Mouse (Mus musculus) hindbrain, embryonic 14.5 days (tissue): Measurements from ENCODE around the gene Pla2g7. TPM values are rescaled to one million over a fixed set of nuclear protein-coding genes. Genes with fewer than 3 reads are reported as not detected.

Experiments
- ATAC-seq: fragments of 200-750 bp; cut with Nextera tagmentation; 2 replicates; pipeline ENCODE4 v1.8.0; 2017; ENCODE audit warnings: moderate number of reproducible peaks, mild to moderate bottlenecking, moderate TSS enrichment, moderate library complexity; ENCODE audit not compliant: low FRiP score
- DNase-seq: peaks from one replicate; pipeline ENCODE4 v3.0.0-alpha.2; 2015; ENCODE audit warnings: low spot score
- H3K27ac ChIP-seq: fragments of 300-500 bp; sonication (generic); 2 replicates; pipeline ENCODE4 v1.5.1; 2014; ENCODE audit warnings: mild to moderate bottlenecking, moderate library complexity
- H3K27me3 ChIP-seq: fragments of 300-500 bp; sonication (generic); 2 replicates; pipeline ENCODE4 v1.6.1; 2014; ENCODE audit warnings: mild to moderate bottlenecking, low read length, mixed read lengths; ENCODE audit not compliant: control insufficient read depth, insufficient read depth
- H3K36me3 ChIP-seq: fragments of 300-500 bp; sonication (generic); replicated peaks from 2 replicates; pipeline ENCODE4 v1.6.1; 2014; ENCODE audit not compliant: control insufficient read depth, insufficient read depth
- H3K4me1 ChIP-seq: fragments of 300-500 bp; sonication (generic); replicated peaks from 2 replicates; pipeline ENCODE4 v1.6.1; 2014; ENCODE audit warnings: antibody characterized with exemption, low read length, mixed read lengths; ENCODE audit not compliant: control insufficient read depth, insufficient read depth
- H3K4me2 ChIP-seq: fragments of 300-500 bp; sonication (generic); replicated peaks from 2 replicates; pipeline ENCODE4 v1.6.1; 2014; ENCODE audit warnings: mild to moderate bottlenecking, moderate library complexity
- H3K4me3 ChIP-seq: fragments of 300-500 bp; sonication (generic); replicated peaks from 2 replicates; pipeline ENCODE4 v1.5.1; 2014; ENCODE audit warnings: mild to moderate bottlenecking, low read length
- H3K9ac ChIP-seq: fragments of 300-500 bp; sonication (generic); 2 replicates; pipeline ENCODE4 v1.6.1; 2014
- H3K9me3 ChIP-seq: fragments of 300-500 bp; sonication (generic); 2 replicates; pipeline ENCODE4 v1.6.1; 2016; ENCODE audit warnings: low read length; ENCODE audit not compliant: control insufficient read depth
- WGBS: fragments of 180-500 bp; shearing (Covaris S2); extraction: QIAGEN DNeasy Blood & Tissue Kit; methylation state at CpG from one replicate; pipeline ENCODE4 v1.1.7; 2014; 5-methylcytosine and 5-hydroxymethylcytosine counted together
- polyA plus RNA-seq: library from polyadenylated mRNA; unstranded; fragments of >200 nt; fragmentation: Nextera tagmentation; extraction: Ambion mirVana; gene quantifications from 2 replicates; pipeline ENCODE4 v1.2.1, GENCODE M21; 2014

The Pla2g7 gene
- polyA plus RNA-seq, 1 experiment from 2014 or later = 105 TPM

DNA sequence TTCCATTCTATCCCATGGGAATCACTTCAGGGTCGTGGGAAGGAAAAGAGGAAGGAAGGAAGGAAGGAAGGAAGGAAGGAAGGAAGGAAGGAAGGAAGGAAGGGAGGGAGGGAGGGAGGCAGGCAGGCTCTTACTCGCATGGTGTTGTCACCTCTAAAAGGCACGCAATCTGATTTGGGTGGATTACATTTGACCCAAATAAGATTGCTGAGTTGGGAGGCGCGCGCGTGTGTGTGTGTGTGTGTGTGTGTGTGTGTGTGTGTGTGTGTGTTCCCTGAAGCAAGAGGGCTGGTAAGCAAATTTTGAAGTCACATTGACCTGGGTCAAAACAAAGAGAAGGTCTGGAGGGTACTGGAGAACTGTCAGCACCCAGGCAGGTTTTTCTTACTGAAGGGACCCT lies 1.4 kb downstream of the Pla2g7 start:
- H3K4me1 ChIP-seq = no peaks in the 10 kb centered on the region; the same call in 1 of the 2 replicates
- no peak overlapping the region for H3K27ac ChIP-seq
- no peak for ATAC-seq
- H3K36me3 ChIP-seq = no peaks in the 10 kb centered on the region
- H3K4me2 ChIP-seq = peak overlapping the region; percentile 67
- WGBS = 54% methylated on average over 7 of the region's 7 CpGs
- H3K27me3 ChIP-seq = no peaks in the 10 kb centered on the region
- H3K4me3 ChIP-seq = peak overlapping the region; percentile 7; the same call in 1 of the 2 replicates
- no peaks in the 10 kb centered on the region for H3K9me3 ChIP-seq
- H3K9ac ChIP-seq = no peak overlapping the region
- DNase-seq = no peak

DNA sequence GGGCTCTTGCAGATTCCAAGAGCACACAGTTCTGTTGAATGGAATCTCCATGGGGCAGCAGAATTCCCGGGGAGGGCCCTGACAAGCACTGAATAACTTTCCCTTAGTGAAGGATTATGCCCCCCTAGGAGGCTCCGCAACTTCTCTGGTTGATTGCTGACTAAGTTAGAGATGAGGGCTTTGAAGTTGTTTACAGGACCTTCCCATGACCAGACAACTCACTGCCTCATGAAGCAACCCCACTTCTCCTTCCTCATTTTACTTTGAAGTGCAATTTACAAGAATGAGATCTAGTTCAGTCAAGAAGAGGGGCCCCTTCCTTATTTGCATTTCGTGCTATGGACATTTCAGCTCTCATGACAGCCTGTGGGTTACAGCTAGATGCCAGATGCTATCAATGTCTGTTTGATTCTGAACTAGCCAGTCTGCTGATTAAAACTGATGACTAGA lies 5.8 kb downstream of the Pla2g7 start:
- ATAC-seq (peak; percentile 68), DNase-seq (no peak)
- Histone ChIP-seq H3K9ac (no peak overlapping the region), H3K4me2 (no peak overlapping the region), H3K36me3 (no peaks in the 10 kb centered on the region), H3K27ac (no peak overlapping the region), H3K9me3 (no peaks in the 10 kb centered on the region), H3K4me1 (no peaks in the 10 kb centered on the region), H3K27me3 (no peaks in the 10 kb centered on the region), H3K4me3 (no peak overlapping the region)
- WGBS = 15% methylated on average over 3 of the region's 3 CpGs

DNA sequence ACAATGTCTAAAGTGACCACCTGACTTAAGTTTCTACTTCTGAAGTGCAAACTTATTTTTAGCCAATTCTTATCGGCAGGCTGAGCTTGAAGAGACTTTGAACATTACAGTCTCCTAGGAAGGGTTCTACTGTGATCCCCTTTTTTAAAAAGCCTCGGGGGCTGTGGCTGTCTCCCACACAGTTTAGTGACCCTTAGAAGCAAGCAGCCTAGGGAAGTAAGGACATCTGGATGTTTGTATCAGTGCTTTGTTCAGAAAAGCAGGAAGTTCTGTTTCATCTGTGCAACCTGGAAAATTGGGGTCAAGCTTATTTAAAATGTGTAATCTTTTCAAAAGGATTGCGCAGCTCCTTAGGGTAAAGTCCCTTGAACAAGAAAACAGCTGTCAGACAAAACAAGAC lies 12.6 kb downstream of the Pla2g7 start:
- no peaks in the 10 kb centered on the region for H3K9me3 ChIP-seq
- no peaks in the 10 kb centered on the region for H3K27me3 ChIP-seq
- ATAC-seq = no peak
- no peak overlapping the region for H3K4me3 ChIP-seq
- no peak for DNase-seq
- no peak overlapping the region for H3K27ac ChIP-seq
- 0 out of 2 replicates have a peak, but pooled peaks cover 11% of the 10 kb centered on the region for H3K4me1 ChIP-seq
- WGBS = 37% methylated on average over 3 of the region's 3 CpGs
- peak overlapping the region; percentile 0; the same call in 1 of the 2 replicates for H3K9ac ChIP-seq
- peak overlapping the region; percentile 18 for H3K4me2 ChIP-seq
- H3K36me3 ChIP-seq = no peaks in the 10 kb centered on the region

DNA sequence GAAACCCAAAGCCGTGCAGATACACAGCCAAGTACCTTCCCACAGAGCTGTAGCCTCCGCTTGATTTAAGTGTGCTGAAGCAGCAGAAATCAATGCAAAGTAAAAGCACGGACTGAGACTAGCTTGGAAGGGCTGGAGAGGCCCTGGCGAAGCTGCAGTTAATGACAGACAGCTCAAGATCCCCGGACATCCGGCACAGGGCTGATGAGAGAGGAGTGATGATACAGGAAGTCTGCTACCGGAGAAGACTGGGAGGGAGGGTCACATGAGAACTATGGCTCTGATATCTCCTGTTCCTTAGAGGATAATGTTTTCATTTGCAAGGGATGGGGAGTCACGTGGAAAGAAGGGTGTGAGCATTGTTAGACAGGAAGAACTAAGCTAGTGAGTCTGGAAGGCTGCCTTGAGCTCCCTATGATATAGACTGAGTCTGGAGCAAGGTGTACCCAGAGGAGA lies 13.1 kb downstream of the Pla2g7 start:
- 0 out of 2 replicates have a peak, but pooled peaks cover 11% of the 10 kb centered on the region for H3K4me1 ChIP-seq
- peak overlapping the region; percentile 0; the same call in 1 of the 2 replicates for H3K9ac ChIP-seq
- no peaks in the 10 kb centered on the region for H3K9me3 ChIP-seq
- ATAC-seq (peak; percentile 60), DNase-seq (peak; percentile 45)
- no peaks in the 10 kb centered on the region for H3K36me3 ChIP-seq
- H3K27ac ChIP-seq = no peak overlapping the region
- WGBS = 17% methylated on average over 8 of the region's 8 CpGs
- no peak overlapping the region for H3K4me3 ChIP-seq
- H3K27me3 ChIP-seq = no peaks in the 10 kb centered on the region
- peak overlapping the region; percentile 18 for H3K4me2 ChIP-seq

DNA sequence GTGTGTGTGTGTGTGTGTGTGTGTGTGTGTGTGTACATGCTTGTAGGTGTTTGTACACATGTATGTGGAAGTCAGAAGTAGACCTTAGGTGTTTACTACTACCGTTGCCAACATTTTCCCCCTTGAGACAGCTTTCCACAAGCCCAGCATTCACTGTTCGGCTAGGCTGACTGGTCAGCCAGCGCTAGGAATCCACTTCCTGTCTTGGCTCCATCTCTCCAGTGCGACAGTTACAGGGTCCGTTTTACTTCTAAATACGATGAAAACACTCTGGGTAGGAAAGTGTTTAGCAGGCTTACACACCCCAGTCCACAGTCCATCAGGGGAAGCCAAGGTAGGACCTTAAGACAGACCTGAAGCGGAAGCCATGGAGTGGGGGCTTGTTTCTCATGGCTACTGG lies 16.9 kb downstream of the Pla2g7 start:
- H3K4me3 ChIP-seq = no peak overlapping the region
- DNase-seq = no peak
- H3K4me1 ChIP-seq = 0 out of 2 replicates have a peak, but pooled peaks cover 11% of the 10 kb centered on the region
- H3K9ac ChIP-seq = no peak overlapping the region
- H3K4me2 ChIP-seq = no peak overlapping the region
- 85% methylated on average over 7 of the region's 7 CpGs for WGBS
- H3K27me3 ChIP-seq = no peaks in the 10 kb centered on the region
- no peaks in the 10 kb centered on the region for H3K36me3 ChIP-seq
- no peak overlapping the region for H3K27ac ChIP-seq
- no peaks in the 10 kb centered on the region for H3K9me3 ChIP-seq
- no peak for ATAC-seq

DNA sequence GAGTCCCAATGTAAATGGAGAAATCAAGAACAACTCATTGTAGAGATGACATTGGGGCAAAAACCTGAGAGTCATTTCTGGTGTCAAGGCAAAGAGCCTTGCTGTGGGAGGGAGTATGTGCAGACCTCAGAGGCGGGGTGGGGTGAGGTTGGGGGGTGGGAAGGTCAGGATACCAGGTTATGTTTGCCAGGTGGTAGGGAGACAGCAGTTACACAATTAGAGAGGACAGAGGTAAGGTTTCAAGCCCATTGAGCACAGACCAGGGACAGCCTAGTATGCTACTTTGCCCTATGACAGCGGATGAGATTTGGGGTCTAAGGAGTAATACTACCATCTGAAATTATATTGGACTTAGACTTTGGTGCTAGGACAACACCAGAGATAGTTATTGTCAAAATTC lies 19.4 kb downstream of the Pla2g7 start:
- no peak overlapping the region for H3K9ac ChIP-seq
- no peaks in the 10 kb centered on the region for H3K36me3 ChIP-seq
- no peaks in the 10 kb centered on the region for H3K4me1 ChIP-seq
- no peak for DNase-seq
- no peaks in the 10 kb centered on the region for H3K27me3 ChIP-seq
- H3K4me3 ChIP-seq = no peak overlapping the region
- WGBS = 95% methylated on average over 2 of the region's 2 CpGs
- H3K9me3 ChIP-seq = no peaks in the 10 kb centered on the region
- no peak overlapping the region for H3K4me2 ChIP-seq
- no peak overlapping the region for H3K27ac ChIP-seq
- no peak for ATAC-seq

DNA sequence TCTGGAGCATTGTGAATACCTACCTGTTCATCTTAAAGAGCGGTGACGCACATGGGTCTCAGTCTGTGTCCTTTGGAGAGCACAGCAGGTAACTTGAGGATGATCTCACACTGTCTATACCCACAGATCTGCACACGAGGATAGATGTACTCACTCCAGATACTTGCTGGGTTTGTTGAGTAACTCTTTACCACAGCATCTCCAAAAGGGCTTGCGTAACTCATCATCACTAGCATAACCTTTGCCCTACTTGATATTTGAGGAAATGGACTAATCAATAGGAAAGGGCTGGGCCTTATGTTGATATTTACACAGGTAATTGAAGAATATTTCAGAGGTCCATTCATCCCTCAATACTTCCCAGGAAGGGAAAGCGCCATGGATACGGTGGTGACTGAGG lies 21.9 kb downstream of the Pla2g7 start:
- H3K36me3 ChIP-seq = no peaks in the 10 kb centered on the region
- no peaks in the 10 kb centered on the region for H3K4me1 ChIP-seq
- H3K4me3 ChIP-seq = no peak overlapping the region
- no peaks in the 10 kb centered on the region for H3K9me3 ChIP-seq
- H3K27me3 ChIP-seq = no peaks in the 10 kb centered on the region
- H3K27ac ChIP-seq = no peak overlapping the region
- H3K4me2 ChIP-seq = no peak overlapping the region
- 96% methylated on average over 6 of the region's 6 CpGs for WGBS
- H3K9ac ChIP-seq = no peak overlapping the region
- DNase-seq (no peak), ATAC-seq (no peak)

DNA sequence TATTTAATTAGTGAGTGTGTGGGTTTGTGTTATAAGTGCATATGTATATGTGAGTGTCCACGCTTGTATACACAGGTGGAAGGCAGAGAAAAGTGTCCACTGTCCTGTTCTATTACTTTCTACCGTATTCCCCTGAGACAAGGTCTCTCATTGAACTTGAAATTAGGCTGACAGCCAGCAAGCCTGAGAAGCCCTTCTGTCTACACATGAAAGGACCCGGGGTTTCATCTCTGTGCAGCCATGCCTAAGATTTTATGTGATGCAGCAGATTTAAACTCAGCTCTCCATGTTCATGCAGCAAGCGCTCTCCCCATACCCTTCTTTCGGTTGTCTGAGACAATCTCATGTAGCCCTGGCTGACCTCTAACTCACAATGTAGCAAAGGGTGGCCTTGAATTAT lies 22.6 kb downstream of the Pla2g7 start:
- Histone ChIP-seq H3K27me3 (no peaks in the 10 kb centered on the region), H3K4me2 (no peak overlapping the region), H3K4me1 (no peaks in the 10 kb centered on the region), H3K9me3 (no peaks in the 10 kb centered on the region), H3K27ac (no peak overlapping the region), H3K36me3 (no peaks in the 10 kb centered on the region), H3K9ac (no peak overlapping the region), H3K4me3 (no peak overlapping the region)
- 75% methylated on average over 5 of the region's 5 CpGs for WGBS
- no peak for DNase-seq
- no peak for ATAC-seq

DNA sequence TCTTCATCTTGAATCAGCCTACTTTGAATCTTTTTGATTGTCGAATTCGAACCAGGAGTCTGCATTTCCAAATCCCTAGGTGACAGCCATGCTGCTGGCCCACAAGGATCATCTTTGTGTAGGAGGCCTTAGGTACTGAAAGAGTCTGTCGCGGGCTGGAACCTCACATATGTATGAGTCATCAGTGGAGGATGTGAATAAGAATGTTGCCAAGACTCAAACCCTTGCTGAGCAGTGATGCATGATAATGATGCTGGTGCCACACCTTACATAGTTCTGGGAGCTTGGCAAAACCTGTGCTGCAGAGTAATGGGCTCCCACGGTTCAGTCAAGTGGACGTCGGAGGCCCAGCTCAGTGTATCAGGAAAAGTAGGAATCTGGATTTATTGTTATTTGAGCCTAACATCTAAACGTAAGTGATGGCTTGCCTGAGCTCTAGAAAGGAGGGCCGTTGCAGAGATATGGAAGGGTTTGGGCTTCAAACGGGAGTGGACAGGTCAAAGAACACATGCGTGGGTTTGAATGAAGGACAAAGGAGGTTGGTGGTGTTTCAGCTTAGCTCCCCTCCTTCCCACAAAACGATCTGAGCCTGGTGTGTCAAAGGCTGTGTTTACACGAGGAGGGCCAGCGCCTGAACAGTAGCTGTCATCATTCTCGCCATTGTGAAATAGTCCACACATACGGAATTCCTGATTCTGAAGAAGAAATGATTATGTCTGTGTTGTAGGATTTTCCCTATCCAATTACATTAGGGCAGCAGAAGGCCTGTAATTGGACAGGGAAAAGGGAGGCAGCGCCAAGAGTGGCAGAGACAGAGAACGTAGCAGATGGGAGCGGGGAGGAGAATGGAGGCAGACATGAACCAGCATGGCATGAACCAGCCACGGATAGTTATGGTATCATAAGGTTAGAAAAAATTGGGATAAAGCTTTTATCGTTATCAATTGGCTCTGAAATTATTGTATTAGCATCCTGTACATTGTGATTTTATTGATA lies 24.7 kb downstream of the Pla2g7 start:
- Histone ChIP-seq H3K9ac (no peak overlapping the region), H3K9me3 (no peaks in the 10 kb centered on the region), H3K4me3 (no peak overlapping the region), H3K36me3 (no peaks in the 10 kb centered on the region), H3K4me1 (no peaks in the 10 kb centered on the region), H3K27ac (no peak overlapping the region), H3K4me2 (no peak overlapping the region), H3K27me3 (no peaks in the 10 kb centered on the region)
- 86% methylated on average over 21 of the region's 21 CpGs for WGBS
- DNase-seq (no peak), ATAC-seq (no peak)
